Mouse (Mus musculus): ENCODE data around the gene Hnrnpm.

GRCm38 (mm10) chr17:33702178-33702577, 15.5 kb upstream of the Hnrnpm start:
- TF ChIP-seq USF1 (IDR thresholded peaks at IDR 0.05; ENCODE audit: low read depth) (no peak), MAX (IDR thresholded peaks at IDR 0.05; ENCODE audit: low read depth) (no peak)
